Mouse (Mus musculus) liver, adult 2 months (tissue): ENCODE results near the gene Krt27.

Experiments
- CTCF ChIP-seq: fragments of 200-500 bp; IDR thresholded peaks from 2 replicates; pipeline ENCODE4 v1.5.1; 2011; ENCODE audit warnings: low read depth, low read length, control low read depth
- POLR2A ChIP-seq: fragments of 200-500 bp; IDR thresholded peaks from 2 replicates; pipeline ENCODE4 v1.6.1; 2011; ENCODE audit warnings: low read length, control low read depth; ENCODE audit not compliant: insufficient read depth; ENCODE audit errors: extremely low read depth

GRCm38 (mm10) chr11:99333426-99333825, 17.5 kb downstream of the Krt27 start:
- TF ChIP-seq POLR2A (no peak), CTCF (no peak)
